Mouse (Mus musculus): ENCODE results near the gene Bpifb9a. TPM values are rescaled to one million over a fixed set of nuclear protein-coding genes. Genes with fewer than 3 reads are reported as not detected.
"Not testable (repeated sequence)": the region's sequence is repeated elsewhere in the genome, so short reads cannot be mapped to it uniquely, and the experiment has no call there.

Gene Bpifb9a
- polyA plus RNA-seq, 1 experiment from 2014 or later: not detected

GRCm38 (mm10) chr2:154243356-154244036, 14.2 kb upstream of the Bpifb9a start:
- no peak overlapping the region for H3K4me2 ChIP-seq (replicated peaks)
- WGBS: 88% methylated on average over 10 of the region's 10 CpGs
- H3K4me1 ChIP-seq: no peaks in the 10 kb centered on the region
- H3K4me3 ChIP-seq: no peak overlapping the region
- H3K36me3 ChIP-seq: no peaks in the 10 kb centered on the region
- no peaks in the 10 kb centered on the region for H3K9me3 ChIP-seq
- no peaks in the 10 kb centered on the region for H3K27me3 ChIP-seq
- no peak for ATAC-seq (ENCODE audit: insufficient number of reproducible peaks, insufficient read depth, low FRiP score, low TSS enrichment)
- no peak overlapping the region for H3K27ac ChIP-seq
- H3K9ac ChIP-seq: no peak overlapping the region

- no peaks in the 10 kb centered on the region for H3K9me3 ChIP-seq
- no peaks in the 10 kb centered on the region for H3K27me3 ChIP-seq
- H3K4me1 ChIP-seq: no peaks in the 10 kb centered on the region
- H3K27ac ChIP-seq: no peak overlapping the region
- no peaks in the 10 kb centered on the region for H3K36me3 ChIP-seq
- H3K9ac ChIP-seq: no peak overlapping the region
- no peak for ATAC-seq (ENCODE audit: insufficient number of reproducible peaks, insufficient read depth, low FRiP score, low TSS enrichment)
- no peak overlapping the region for H3K4me2 ChIP-seq (replicated peaks)
- no peak overlapping the region for H3K4me3 ChIP-seq
- 90% methylated on average over 5 of the region's 5 CpGs for WGBS
Observed at GRCm38 (mm10) chr2:154245322-154245721, 12.3 kb upstream of the Bpifb9a start.

- not testable (repeated sequence) for H3K9ac ChIP-seq; ATAC-seq (ENCODE audit: insufficient number of reproducible peaks, insufficient read depth, low FRiP score, low TSS enrichment); H3K27ac ChIP-seq; H3K36me3 ChIP-seq; H3K27me3 ChIP-seq; H3K4me2 ChIP-seq (replicated peaks); H3K9me3 ChIP-seq; H3K4me3 ChIP-seq; H3K4me1 ChIP-seq
- WGBS: 86% methylated on average over 2 of the region's 4 CpGs
Observed at GRCm38 (mm10) chr2:154255254-154255653, 2.4 kb upstream of the Bpifb9a start.

- no peak for ATAC-seq (ENCODE audit: insufficient number of reproducible peaks, insufficient read depth, low FRiP score, low TSS enrichment)
- Histone ChIP-seq H3K9me3 (no peaks in the 10 kb centered on the region), H3K27ac (no peak overlapping the region), H3K9ac (no peak overlapping the region), H3K36me3 (no peaks in the 10 kb centered on the region), H3K4me2 (replicated peaks) (no peak overlapping the region), H3K4me3 (no peak overlapping the region), H3K4me1 (no peaks in the 10 kb centered on the region), H3K27me3 (no peaks in the 10 kb centered on the region)
- 84% methylated on average over 4 of the region's 4 CpGs for WGBS
Observed at GRCm38 (mm10) chr2:154255770-154256169, 1.9 kb upstream of the Bpifb9a start.

GRCm38 (mm10) chr2:154264397-154264796, 6.7 kb downstream of the Bpifb9a start:
- not testable (repeated sequence) for H3K9ac ChIP-seq; H3K27ac ChIP-seq; H3K27me3 ChIP-seq; H3K36me3 ChIP-seq; ATAC-seq (ENCODE audit: insufficient number of reproducible peaks, insufficient read depth, low FRiP score, low TSS enrichment); H3K9me3 ChIP-seq; H3K4me1 ChIP-seq; H3K4me2 ChIP-seq (replicated peaks); H3K4me3 ChIP-seq
- 77% methylated on average over 3 of the region's 3 CpGs for WGBS

- H3K36me3 ChIP-seq; ATAC-seq (ENCODE audit: insufficient number of reproducible peaks, insufficient read depth, low FRiP score, low TSS enrichment); H3K9ac ChIP-seq; H3K4me3 ChIP-seq; H3K9me3 ChIP-seq; H3K4me2 ChIP-seq (replicated peaks); H3K4me1 ChIP-seq; H3K27me3 ChIP-seq; H3K27ac ChIP-seq: not testable (repeated sequence)
- 86% methylated on average over 3 of the region's 3 CpGs for WGBS
Observed at GRCm38 (mm10) chr2:154291866-154292265, 34.2 kb downstream of the Bpifb9a start.

GRCm38 (mm10) chr2:154292833-154293232, 35.2 kb downstream of the Bpifb9a start:
- no peak overlapping the region for H3K4me3 ChIP-seq
- WGBS: 78% methylated on average over 1 of the region's 1 CpGs
- no peaks in the 10 kb centered on the region for H3K27me3 ChIP-seq
- no peaks in the 10 kb centered on the region for H3K9me3 ChIP-seq
- no peaks in the 10 kb centered on the region for H3K4me1 ChIP-seq
- H3K4me2 ChIP-seq (replicated peaks): no peak overlapping the region
- no peak for ATAC-seq (ENCODE audit: insufficient number of reproducible peaks, insufficient read depth, low FRiP score, low TSS enrichment)
- no peaks in the 10 kb centered on the region for H3K36me3 ChIP-seq
- no peak overlapping the region for H3K9ac ChIP-seq
- no peak overlapping the region for H3K27ac ChIP-seq

- not testable (repeated sequence) for H3K27ac ChIP-seq; H3K9me3 ChIP-seq; H3K4me1 ChIP-seq; H3K9ac ChIP-seq; H3K4me3 ChIP-seq; H3K4me2 ChIP-seq (replicated peaks); ATAC-seq (ENCODE audit: insufficient number of reproducible peaks, insufficient read depth, low FRiP score, low TSS enrichment); H3K36me3 ChIP-seq; H3K27me3 ChIP-seq
- 3% methylated on average over 10 of the region's 10 CpGs for WGBS
Observed at GRCm38 (mm10) chr2:154294746-154295145, 37.1 kb downstream of the Bpifb9a start.

- no peak for ATAC-seq (ENCODE audit: insufficient number of reproducible peaks, insufficient read depth, low FRiP score, low TSS enrichment)
- no peaks in the 10 kb centered on the region for H3K27me3 ChIP-seq
- H3K36me3 ChIP-seq: no peaks in the 10 kb centered on the region
- WGBS: 6% methylated on average over 1 of the region's 1 CpGs
- no peaks in the 10 kb centered on the region for H3K9me3 ChIP-seq
- no peaks in the 10 kb centered on the region for H3K4me1 ChIP-seq
- H3K4me3 ChIP-seq: no peak overlapping the region
- no peak overlapping the region for H3K27ac ChIP-seq
- no peak overlapping the region for H3K9ac ChIP-seq
- H3K4me2 ChIP-seq (replicated peaks): no peak overlapping the region
Observed at GRCm38 (mm10) chr2:154300496-154300895, 42.8 kb downstream of the Bpifb9a start.

- Histone ChIP-seq H3K4me2 (replicated peaks) (no peak overlapping the region), H3K36me3 (no peaks in the 10 kb centered on the region), H3K4me1 (no peaks in the 10 kb centered on the region), H3K9ac (no peak overlapping the region), H3K27me3 (no peaks in the 10 kb centered on the region), H3K27ac (no peak overlapping the region), H3K4me3 (no peak overlapping the region), H3K9me3 (no peaks in the 10 kb centered on the region)
- no peak for ATAC-seq (ENCODE audit: insufficient number of reproducible peaks, insufficient read depth, low FRiP score, low TSS enrichment)
- WGBS: 79% methylated on average over 3 of the region's 3 CpGs
Observed at GRCm38 (mm10) chr2:154301763-154302162, 44.1 kb downstream of the Bpifb9a start.

- not testable (repeated sequence) for H3K27ac ChIP-seq; H3K9ac ChIP-seq; H3K27me3 ChIP-seq; ATAC-seq (ENCODE audit: insufficient number of reproducible peaks, insufficient read depth, low FRiP score, low TSS enrichment); H3K4me3 ChIP-seq; H3K4me2 ChIP-seq (replicated peaks); H3K36me3 ChIP-seq; H3K9me3 ChIP-seq; H3K4me1 ChIP-seq
- 88% methylated on average over 1 of the region's 3 CpGs for WGBS
Observed at GRCm38 (mm10) chr2:154304604-154305003, 47.0 kb downstream of the Bpifb9a start.

GRCm38 (mm10) chr2:154306927-154307326, 49.3 kb downstream of the Bpifb9a start, which contains the start of gene Bpifb9b:
Bpifb9b (plus strand) TSS chr2:154307227.
- not testable (repeated sequence) for H3K36me3 ChIP-seq; H3K27me3 ChIP-seq; H3K4me1 ChIP-seq; H3K4me2 ChIP-seq (replicated peaks); H3K4me3 ChIP-seq; ATAC-seq (ENCODE audit: insufficient number of reproducible peaks, insufficient read depth, low FRiP score, low TSS enrichment); H3K9me3 ChIP-seq; H3K27ac ChIP-seq; H3K9ac ChIP-seq
- 84% methylated on average over 4 of the region's 4 CpGs for WGBS

All from embryonic facial prominence, embryonic 12.5 days (tissue).